Mouse (Mus musculus) G1E (cell line): ENCODE measurements around the gene Mybl2. TPM values are rescaled to one million over a fixed set of nuclear protein-coding genes. Genes with fewer than 3 reads are reported as not detected.

Source experiments
- ATAC-seq: 2 replicates; pipeline ENCODE4 v1.8.0; 2016; ENCODE audit warnings: mild to moderate bottlenecking; ENCODE audit not compliant: insufficient number of reproducible peaks, poor library complexity, low FRiP score, severe bottlenecking; ENCODE audit errors: extremely low read depth
- DNase-seq: peaks from one replicate; pipeline ENCODE4 v3.0.0; 2012; ENCODE audit warnings: low spot score
- H3K27me3 ChIP-seq: 2 replicates; pipeline ENCODE4 v1.6.1; 2012; ENCODE audit warnings: mild to moderate bottlenecking, low read length, inconsistent platforms; ENCODE audit not compliant: insufficient read depth
- H3K36me3 ChIP-seq: replicated peaks from 2 replicates; pipeline ENCODE3; 2012; ENCODE audit warnings: mild to moderate bottlenecking, inconsistent platforms
- H3K4me1 ChIP-seq: 2 replicates; pipeline ENCODE4 v1.6.1; 2012; ENCODE audit warnings: low read depth, low read length, inconsistent platforms, mixed read lengths; ENCODE audit not compliant: insufficient read depth
- H3K4me3 ChIP-seq: 2 replicates; pipeline ENCODE4 v1.5.1; 2012; ENCODE audit warnings: low read depth, mild to moderate bottlenecking, inconsistent platforms, low read length, moderate library complexity, mixed read lengths
- H3K9me3 ChIP-seq: replicated peaks from 2 replicates; pipeline ENCODE4 v1.6.1; 2012; ENCODE audit warnings: inconsistent platforms
- CTCF ChIP-seq: IDR thresholded peaks from 2 replicates; pipeline ENCODE4 v1.5.1; 2012; ENCODE audit warnings: low read depth, low read length, inconsistent platforms, mixed read lengths
- GATA1 ChIP-seq: IDR thresholded peaks from 2 replicates; pipeline ENCODE4 v1.6.1; 2012; ENCODE audit warnings: borderline replicate concordance, low read length, inconsistent platforms, mixed read lengths
- GATA2 ChIP-seq: IDR thresholded peaks from 2 replicates; pipeline ENCODE4 v1.6.1; 2012; ENCODE audit warnings: low read depth, low read length, inconsistent platforms, borderline replicate concordance
- POLR2AphosphoS5 ChIP-seq: IDR thresholded peaks from 2 replicates; pipeline ENCODE4 v1.6.1; 2012; ENCODE audit warnings: low read depth, low read length, inconsistent platforms; ENCODE audit not compliant: insufficient replicate concordance
- TAL1 ChIP-seq: conservative IDR thresholded peaks from 2 replicates; pipeline ENCODE4 v1.6.1; 2012; ENCODE audit warnings: low read depth, low read length, inconsistent platforms, mixed read lengths
- polyA plus RNA-seq: library from polyadenylated mRNA; stranded (reverse); fragments of >175 nt; gene quantifications from 2 replicates; pipeline ENCODE4 v1.2.3, GENCODE M21; 2012
- total RNA-seq, 2 experiments: library from RNA; stranded (forward) in 1 of 2; stranded (reverse) in 1 of 2; fragments of 200-1000 nt in 1 of 2; fragments of >200 nt in 1 of 2; fragmentation: Nextera tagmentation in 1 of 2; gene quantifications; 2 replicates each; pipeline ENCODE4 v1.2.3; 2014 to 2017

The Mybl2 gene
- total and polyA plus RNA-seq, 3 experiments: 43.8 to 122 (median 55.2) TPM

- ATAC-seq: no peak; the same call in 1 of the 2 replicates
Observed at GRCm38 (mm10) chr2:163089475-163090123, 35.1 kb downstream of the Mybl2 start.

DNA sequence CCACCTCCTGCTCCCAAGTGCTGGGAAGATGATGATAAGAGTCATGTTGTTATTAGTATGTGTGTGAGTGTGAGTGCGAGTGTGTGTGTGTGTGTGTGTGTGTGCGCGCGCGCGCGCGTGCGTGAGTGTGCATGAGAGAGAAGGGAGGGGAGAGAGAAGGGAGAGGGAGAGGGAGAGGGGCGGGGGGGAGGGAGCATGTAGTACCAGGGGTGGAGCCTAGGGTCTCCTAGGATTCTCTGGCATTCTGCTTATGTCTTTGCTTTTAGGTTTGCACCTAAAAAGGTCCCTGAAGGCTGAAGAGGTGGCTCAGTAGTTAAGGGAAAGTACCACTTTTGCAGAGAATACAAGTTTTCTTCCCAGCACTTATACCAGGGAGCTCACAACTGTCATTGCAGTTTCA lies 40.4 kb downstream of the Mybl2 start:
- Histone ChIP-seq H3K4me3 (no peak overlapping the region), H3K36me3 (no peaks in the 10 kb centered on the region), H3K27me3 (peaks cover 12% of the 10 kb centered on the region; the same call in 1 of the 2 replicates), H3K9me3 (no peaks in the 10 kb centered on the region), H3K4me1 (no peaks in the 10 kb centered on the region)
- TF ChIP-seq TAL1 (no peak), CTCF (no peak), GATA1 (no peak), POLR2AphosphoS5 (no peak), GATA2 (no peak)
- ATAC-seq: no peak
- DNase-seq: no peak

More at GRCm38 (mm10) chr2:163089475-163090123, 35.1 kb downstream of the Mybl2 start:
- Histone ChIP-seq H3K4me1 (no peaks in the 10 kb centered on the region), H3K9me3 (no peaks in the 10 kb centered on the region), H3K36me3 (peaks cover 5% of the 10 kb centered on the region), H3K4me3 (no peak overlapping the region), H3K27me3 (peaks cover 9% of the 10 kb centered on the region; the same call in 1 of the 2 replicates)
- no peak for TF ChIP-seq POLR2AphosphoS5
- no peak for TF ChIP-seq GATA1
- TF ChIP-seq GATA2: no peak
- TF ChIP-seq CTCF: peak; percentile 12; the same call in 1 of the 2 replicates
- no peak for TF ChIP-seq TAL1
- DNase-seq: no peak

DNA sequence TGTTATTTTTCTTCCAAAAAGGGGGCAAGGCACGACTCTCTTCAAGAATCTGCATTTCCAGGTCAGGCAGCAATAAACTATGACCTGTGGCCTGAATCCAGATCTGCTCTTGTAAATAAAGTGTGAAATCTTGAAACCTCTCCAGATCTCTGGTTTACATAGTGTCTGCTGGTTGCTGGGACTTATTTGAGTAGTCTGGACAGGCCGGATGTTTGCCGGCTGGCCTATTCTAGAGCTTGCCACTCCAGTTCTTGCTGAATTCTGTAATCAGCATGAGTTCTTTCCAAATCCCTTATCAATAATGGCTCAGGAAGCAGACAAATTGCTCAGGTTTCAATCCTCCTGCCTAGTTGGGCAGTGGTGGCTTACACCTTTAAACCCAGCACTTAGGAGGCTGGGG lies 41.3 kb downstream of the Mybl2 start:
- Histone ChIP-seq H3K4me3 (no peak overlapping the region), H3K36me3 (no peaks in the 10 kb centered on the region), H3K27me3 (peaks cover 13% of the 10 kb centered on the region; the same call in 1 of the 2 replicates), H3K4me1 (no peaks in the 10 kb centered on the region), H3K9me3 (no peaks in the 10 kb centered on the region)
- ATAC-seq (no peak), DNase-seq (no peak)
- TF ChIP-seq TAL1: no peak
- no peak for TF ChIP-seq POLR2AphosphoS5
- no peak for TF ChIP-seq CTCF
- TF ChIP-seq GATA2: no peak
- TF ChIP-seq GATA1: no peak

DNA sequence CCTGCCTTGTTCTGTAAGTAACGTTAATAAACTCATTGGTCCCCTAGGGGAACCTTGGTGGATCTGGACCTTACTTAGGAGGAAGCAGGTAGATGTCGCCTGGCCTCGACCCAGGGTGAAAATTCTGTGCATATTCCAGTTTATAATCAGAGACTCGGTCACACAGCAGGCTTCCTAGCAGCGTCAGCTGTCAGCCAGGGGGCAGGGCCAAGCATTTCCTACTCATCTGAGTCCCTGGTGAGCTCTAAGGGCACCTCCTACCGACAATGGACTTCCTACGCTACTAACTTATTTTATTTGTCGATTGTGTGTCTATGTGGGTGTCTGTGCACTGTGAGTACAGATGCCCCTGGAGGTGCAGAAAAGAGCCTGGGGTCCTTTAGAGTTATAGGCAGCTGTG lies 45.4 kb downstream of the Mybl2 start:
- no peaks in the 10 kb centered on the region for H3K36me3 ChIP-seq
- H3K4me1 ChIP-seq: no peaks in the 10 kb centered on the region; the same call in 1 of the 2 replicates
- no peak overlapping the region for H3K4me3 ChIP-seq
- peaks cover 4% of the 10 kb centered on the region; the same call in 1 of the 2 replicates for H3K27me3 ChIP-seq
- DNase-seq: no peak
- ATAC-seq: no peak
- H3K9me3 ChIP-seq: no peaks in the 10 kb centered on the region
- TF ChIP-seq GATA1 (no peak), TAL1 (no peak), GATA2 (no peak)

- Histone ChIP-seq H3K27me3 (peaks cover 4% of the 10 kb centered on the region; the same call in 1 of the 2 replicates), H3K4me1 (no peaks in the 10 kb centered on the region; the same call in 1 of the 2 replicates)
- TF ChIP-seq TAL1 (no peak), GATA1 (no peak), POLR2AphosphoS5 (no peak), CTCF (no peak), GATA2 (no peak)
Observed at GRCm38 (mm10) chr2:163100551-163100950, 46.1 kb downstream of the Mybl2 start.

DNA sequence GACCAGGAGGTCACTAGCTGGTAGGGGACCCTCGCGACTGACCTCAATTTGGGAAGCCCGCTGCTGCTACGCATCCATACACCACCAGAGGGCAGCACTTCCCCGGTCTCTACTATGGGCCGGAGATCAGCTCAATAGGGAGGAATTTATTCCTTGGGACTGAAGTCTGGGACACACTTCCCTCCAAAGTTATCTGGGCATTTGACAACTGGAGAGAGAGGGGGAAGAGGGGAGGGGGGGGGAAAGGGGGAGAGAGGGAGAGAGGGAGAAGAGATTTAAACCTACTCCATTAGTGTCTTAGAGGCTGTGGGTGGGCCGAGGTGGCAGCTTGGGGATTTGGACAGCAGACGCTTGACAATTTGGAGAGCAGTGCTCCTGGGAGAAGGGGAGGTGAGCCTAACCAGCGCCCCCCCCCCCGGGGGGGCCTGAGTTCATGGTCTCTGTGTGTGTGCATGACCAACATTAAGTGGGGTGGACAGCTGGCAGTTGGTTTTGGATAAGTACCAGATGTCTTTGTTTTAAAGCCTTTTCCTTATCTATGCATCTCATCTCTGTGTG lies 47.2 kb downstream of the Mybl2 start:
- Histone ChIP-seq H3K9me3 (no peaks in the 10 kb centered on the region), H3K27me3 (peaks cover 6% of the 10 kb centered on the region; the same call in 1 of the 2 replicates), H3K36me3 (no peaks in the 10 kb centered on the region), H3K4me1 (no peaks in the 10 kb centered on the region; the same call in 1 of the 2 replicates), H3K4me3 (no peak overlapping the region)
- ATAC-seq: no peak
- no peak for TF ChIP-seq POLR2AphosphoS5
- TF ChIP-seq CTCF: peak; percentile 81
- TF ChIP-seq GATA2: no peak
- no peak for TF ChIP-seq GATA1
- no peak for TF ChIP-seq TAL1
- peak; percentile 51 for DNase-seq

More at GRCm38 (mm10) chr2:163100551-163100950, 46.1 kb downstream of the Mybl2 start:
- no peaks in the 10 kb centered on the region for H3K9me3 ChIP-seq
- no peak for ATAC-seq
- no peak overlapping the region for H3K4me3 ChIP-seq
- no peak for DNase-seq
- no peaks in the 10 kb centered on the region for H3K36me3 ChIP-seq
